Mouse (Mus musculus): Measurements from ENCODE around the gene Usp7. TPM values are rescaled to one million over a fixed set of nuclear protein-coding genes. Genes with fewer than 3 reads are reported as not detected.
A peak's percentile ranks its signal among the peaks of the same experiment; 100 is the strongest.
"Not testable (repeated sequence)": the region's sequence is repeated elsewhere in the genome, so short reads cannot be mapped to it uniquely, and the experiment has no call there.

The Usp7 gene
- polyA plus RNA-seq, 1 experiment from 2014 or later: 22.7 TPM

- no peak for ATAC-seq (replicated peaks; ENCODE audit: low FRiP score, low read depth)
- no peaks in the 10 kb centered on the region for H3K9me3 ChIP-seq (replicated peaks; ENCODE audit: low read length)
- H3K4me3 ChIP-seq (replicated peaks; ENCODE audit: low read depth, low read length): no peak overlapping the region
- TF ChIP-seq CTCF (IDR thresholded peaks at IDR 0.05; ENCODE audit: low read depth): no peak
- DNase-seq (ENCODE audit: low spot score): no peak
- 58% methylated on average over 2 of the region's 2 CpGs for WGBS
- H3K27ac ChIP-seq: no peak overlapping the region
- H3K36me3 ChIP-seq (ENCODE audit: insufficient read depth, low read length): no peaks in the 10 kb centered on the region
- H3K27me3 ChIP-seq (ENCODE audit: insufficient read depth, low read length): no peaks in the 10 kb centered on the region
- no peaks in the 10 kb centered on the region for H3K4me1 ChIP-seq (replicated peaks; ENCODE audit: insufficient read depth, low read length)
- H3K4me2 ChIP-seq (ENCODE audit: low read length): no peak overlapping the region
- H3K9ac ChIP-seq (ENCODE audit: low read depth, low read length): no peak overlapping the region
Measured at GRCm38 (mm10) chr16:8777202-8777601, 14.9 kb downstream of the Usp7 start.

DNA sequence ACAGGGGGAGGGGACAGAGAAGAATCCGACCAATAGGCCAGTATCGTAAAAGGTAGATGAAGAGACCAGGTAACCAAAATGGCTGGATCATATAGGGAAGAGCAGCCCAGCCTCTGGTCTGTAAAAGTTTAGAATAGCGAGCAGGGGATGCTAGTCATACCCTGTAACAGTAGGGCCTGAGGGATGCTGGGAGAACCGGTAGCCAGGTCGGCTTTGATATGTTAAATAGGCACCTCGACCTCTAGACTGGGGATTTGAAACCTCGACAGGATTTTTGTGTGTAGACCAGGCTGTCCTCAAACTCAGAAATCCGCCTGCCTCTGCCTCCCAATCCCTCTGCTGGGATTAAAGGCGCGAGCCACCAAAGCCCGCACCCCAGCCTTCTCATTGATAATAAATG lies 15.5 kb downstream of the Usp7 start:
- TF ChIP-seq CTCF (IDR thresholded peaks at IDR 0.05; ENCODE audit: low read depth): no peak
- Histone ChIP-seq H3K9me3 (replicated peaks; ENCODE audit: low read length) (no peaks in the 10 kb centered on the region), H3K27ac (no peak overlapping the region), H3K27me3 (ENCODE audit: insufficient read depth, low read length) (no peaks in the 10 kb centered on the region), H3K4me3 (replicated peaks; ENCODE audit: low read depth, low read length) (no peak overlapping the region), H3K4me2 (ENCODE audit: low read length) (no peak overlapping the region), H3K36me3 (ENCODE audit: insufficient read depth, low read length) (no peaks in the 10 kb centered on the region), H3K9ac (ENCODE audit: low read depth, low read length) (no peak overlapping the region), H3K4me1 (replicated peaks; ENCODE audit: insufficient read depth, low read length) (no peaks in the 10 kb centered on the region)
- ATAC-seq (replicated peaks; ENCODE audit: low FRiP score, low read depth): no peak
- no peak for DNase-seq (ENCODE audit: low spot score)
- 89% methylated on average over 11 of the region's 11 CpGs for WGBS

GRCm38 (mm10) chr16:8771086-8771485 lies 21.0 kb downstream of the Usp7 start:
- Histone ChIP-seq H3K27me3 (ENCODE audit: insufficient read depth, low read length) (no peaks in the 10 kb centered on the region), H3K4me3 (replicated peaks; ENCODE audit: low read depth, low read length) (no peak overlapping the region), H3K9me3 (replicated peaks; ENCODE audit: low read length) (no peaks in the 10 kb centered on the region), H3K9ac (ENCODE audit: low read depth, low read length) (no peak overlapping the region), H3K36me3 (ENCODE audit: insufficient read depth, low read length) (no peaks in the 10 kb centered on the region), H3K4me1 (replicated peaks; ENCODE audit: insufficient read depth, low read length) (no peaks in the 10 kb centered on the region), H3K4me2 (ENCODE audit: low read length) (no peak overlapping the region), H3K27ac (no peak overlapping the region)
- no peak for DNase-seq (ENCODE audit: low spot score)
- 67% methylated on average over 4 of the region's 4 CpGs for WGBS
- TF ChIP-seq CTCF (IDR thresholded peaks at IDR 0.05; ENCODE audit: low read depth): peak; percentile 30; the same call in 1 of the 2 replicates
- no peak for ATAC-seq (replicated peaks; ENCODE audit: low FRiP score, low read depth)

- H3K9me3 ChIP-seq (replicated peaks; ENCODE audit: low read length); H3K27me3 ChIP-seq (ENCODE audit: insufficient read depth, low read length); H3K9ac ChIP-seq (ENCODE audit: low read depth, low read length); ATAC-seq (replicated peaks; ENCODE audit: low FRiP score, low read depth); H3K4me1 ChIP-seq (replicated peaks; ENCODE audit: insufficient read depth, low read length); H3K4me3 ChIP-seq (replicated peaks; ENCODE audit: low read depth, low read length); H3K4me2 ChIP-seq (ENCODE audit: low read length); H3K27ac ChIP-seq; H3K36me3 ChIP-seq (ENCODE audit: insufficient read depth, low read length); DNase-seq (ENCODE audit: low spot score): not testable (repeated sequence)
- 60% methylated on average over 8 of the region's 8 CpGs for WGBS
Measured at GRCm38 (mm10) chr16:8770342-8770741, 21.8 kb downstream of the Usp7 start.

DNA sequence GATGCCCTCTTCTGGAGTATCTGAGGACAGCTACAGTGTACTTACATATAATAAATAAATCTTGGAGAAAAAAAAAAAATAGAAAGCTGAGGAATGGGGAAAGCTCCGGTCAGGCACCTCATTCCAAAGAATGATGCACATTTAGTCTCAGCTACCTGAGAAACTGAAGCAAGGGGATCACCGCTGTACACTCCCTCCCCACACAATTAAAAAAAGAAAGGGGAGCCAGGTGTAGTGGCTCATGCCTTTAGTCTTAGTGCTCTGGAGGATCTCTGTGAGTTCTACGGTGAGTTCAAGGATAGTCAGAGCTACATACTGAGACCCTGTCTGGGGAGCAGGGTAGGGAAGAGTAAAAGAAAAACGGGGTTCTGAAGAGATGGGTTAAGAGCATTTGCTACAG lies 22.6 kb downstream of the Usp7 start:
- no peak for TF ChIP-seq CTCF (IDR thresholded peaks at IDR 0.05; ENCODE audit: low read depth)
- Histone ChIP-seq H3K4me1 (replicated peaks; ENCODE audit: insufficient read depth, low read length) (no peaks in the 10 kb centered on the region), H3K9ac (ENCODE audit: low read depth, low read length) (no peak overlapping the region), H3K9me3 (replicated peaks; ENCODE audit: low read length) (no peaks in the 10 kb centered on the region), H3K4me2 (ENCODE audit: low read length) (no peak overlapping the region), H3K27ac (no peak overlapping the region), H3K36me3 (ENCODE audit: insufficient read depth, low read length) (no peaks in the 10 kb centered on the region), H3K4me3 (replicated peaks; ENCODE audit: low read depth, low read length) (no peak overlapping the region), H3K27me3 (ENCODE audit: insufficient read depth, low read length) (no peaks in the 10 kb centered on the region)
- WGBS: 63% methylated on average over 4 of the region's 4 CpGs
- no peak for ATAC-seq (replicated peaks; ENCODE audit: low FRiP score, low read depth)
- no peak for DNase-seq (ENCODE audit: low spot score)

DNA sequence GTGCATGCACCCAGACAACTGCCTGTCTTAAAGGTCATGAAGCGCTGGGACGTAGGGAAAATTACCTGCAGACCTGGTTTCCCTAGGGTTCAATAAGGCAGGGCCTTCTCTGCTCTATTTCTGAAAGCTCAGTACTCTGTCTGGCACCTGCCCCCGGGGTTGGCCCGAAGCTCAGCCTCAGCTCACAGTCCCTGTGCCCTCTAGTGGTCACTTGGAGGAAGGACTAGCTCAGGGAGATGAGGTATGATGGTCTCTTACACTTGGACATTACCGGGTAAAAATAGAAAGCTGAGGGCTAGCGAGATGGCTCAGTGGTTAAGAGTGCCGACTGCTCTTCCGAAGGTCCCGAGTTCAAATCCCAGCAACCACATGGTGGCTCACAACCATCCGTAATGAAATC lies 23.0 kb downstream of the Usp7 start:
- Histone ChIP-seq H3K4me1 (replicated peaks; ENCODE audit: insufficient read depth, low read length) (no peaks in the 10 kb centered on the region), H3K27ac (no peak overlapping the region), H3K9ac (ENCODE audit: low read depth, low read length) (no peak overlapping the region), H3K36me3 (ENCODE audit: insufficient read depth, low read length) (no peaks in the 10 kb centered on the region), H3K4me2 (ENCODE audit: low read length) (no peak overlapping the region), H3K9me3 (replicated peaks; ENCODE audit: low read length) (no peaks in the 10 kb centered on the region), H3K4me3 (replicated peaks; ENCODE audit: low read depth, low read length) (no peak overlapping the region), H3K27me3 (ENCODE audit: insufficient read depth, low read length) (no peaks in the 10 kb centered on the region)
- peak; percentile 85 for TF ChIP-seq CTCF (IDR thresholded peaks at IDR 0.05; ENCODE audit: low read depth)
- ATAC-seq (replicated peaks; ENCODE audit: low FRiP score, low read depth): peak; percentile 91
- DNase-seq (ENCODE audit: low spot score): peak; percentile 89
- WGBS: 16% methylated on average over 9 of the region's 10 CpGs

DNA sequence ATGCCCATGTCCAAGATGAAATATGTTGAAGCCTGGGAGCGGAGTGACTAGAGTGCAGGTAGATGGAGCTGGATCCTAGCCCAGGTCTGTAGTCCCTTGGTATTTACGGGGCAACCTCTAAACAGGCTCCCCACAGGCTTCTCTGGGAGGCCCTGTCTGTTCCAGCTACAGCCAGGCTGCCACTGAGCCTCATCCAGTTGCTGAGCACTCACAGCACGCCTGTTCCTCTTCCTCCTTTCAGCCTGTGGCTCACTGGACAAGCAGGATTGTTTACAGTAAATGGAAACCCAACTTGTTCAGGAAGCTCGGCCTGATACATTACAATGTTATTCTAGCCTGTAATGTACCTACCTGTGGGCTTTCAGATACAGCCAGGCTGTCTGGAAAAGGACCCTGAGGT lies 23.5 kb downstream of the Usp7 start:
- Histone ChIP-seq H3K27me3 (ENCODE audit: insufficient read depth, low read length) (no peaks in the 10 kb centered on the region), H3K36me3 (ENCODE audit: insufficient read depth, low read length) (no peaks in the 10 kb centered on the region), H3K4me2 (ENCODE audit: low read length) (no peak overlapping the region), H3K4me1 (replicated peaks; ENCODE audit: insufficient read depth, low read length) (no peaks in the 10 kb centered on the region), H3K9ac (ENCODE audit: low read depth, low read length) (no peak overlapping the region), H3K4me3 (replicated peaks; ENCODE audit: low read depth, low read length) (no peak overlapping the region), H3K27ac (no peak overlapping the region; the same call in 1 of the 2 replicates), H3K9me3 (replicated peaks; ENCODE audit: low read length) (no peaks in the 10 kb centered on the region)
- DNase-seq (ENCODE audit: low spot score) (peak; percentile 17), ATAC-seq (replicated peaks; ENCODE audit: low FRiP score, low read depth) (0 out of 2 replicates have a peak, but pooled peaks have one; percentile 16)
- 56% methylated on average over 4 of the region's 4 CpGs for WGBS
- TF ChIP-seq CTCF (IDR thresholded peaks at IDR 0.05; ENCODE audit: low read depth): no peak
